Mouse (Mus musculus) heart, adult 2 months (tissue): ENCODE measurements around the gene Hist1h2bb.

Source experiments
- CTCF ChIP-seq: fragments of 200-600 bp; IDR thresholded peaks from 2 replicates; pipeline ENCODE4 v1.8.1; 2022; ENCODE audit warnings: antibody characterized with exemption, mild to moderate bottlenecking, moderate library complexity
- EP300 ChIP-seq: fragments of 200-500 bp; IDR thresholded peaks from 2 replicates; pipeline ENCODE4 v1.6.1; 2011; ENCODE audit warnings: low read depth, low read length, control low read depth; ENCODE audit not compliant: insufficient read depth

DNA sequence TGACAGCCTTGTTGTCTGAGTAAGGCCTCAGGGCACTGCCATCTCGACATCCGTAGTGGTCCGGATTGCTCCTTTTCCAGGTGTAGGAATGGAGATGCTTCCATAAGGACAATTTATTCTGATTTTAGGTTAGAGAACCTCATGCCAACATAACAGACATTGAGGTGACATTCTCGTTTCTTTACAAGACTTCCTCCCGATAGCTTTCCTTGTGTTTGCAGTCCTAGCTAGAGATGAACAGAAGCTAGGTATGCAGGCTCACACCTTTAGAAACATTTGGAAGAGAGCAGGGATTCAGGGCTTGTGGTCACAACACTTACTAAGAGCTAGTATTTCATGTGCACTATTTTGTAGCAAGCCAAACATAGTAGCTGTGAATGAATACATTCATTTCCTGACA, 3.3 kb upstream of the Hist1h2bb start:
- TF ChIP-seq EP300 (no peak), CTCF (no peak)
